Mouse (Mus musculus) E14TG2a.4 (cell line): Measurements from ENCODE around the gene Tanc2.

Experiments used
- CTCF ChIP-seq: conservative IDR thresholded peaks from 2 replicates; pipeline ENCODE4 v1.5.1; 2014; ENCODE audit warnings: low read length
- NANOG ChIP-seq: IDR thresholded peaks from 2 replicates; pipeline ENCODE4 v1.6.1; 2014; ENCODE audit warnings: borderline replicate concordance, low read length, mixed read lengths
- POU5F1 ChIP-seq: IDR thresholded peaks from 2 replicates; pipeline ENCODE4 v1.6.1; 2014; ENCODE audit warnings: low read length, borderline replicate concordance

GRCm38 (mm10) chr11:105760346-105760745 lies 170.6 kb downstream of the Tanc2 start:
- TF ChIP-seq CTCF (no peak), POU5F1 (no peak), NANOG (no peak)
